Comparison of ENCODE assay signal across 15 mouse cellular contexts in genomic region chr11:76168976-76169375, GRCm38 (mm10). TPM values are rescaled to one million over a fixed set of nuclear protein-coding genes. Genes with fewer than 3 reads are reported as not detected.
A peak's percentile ranks its signal among the peaks of the same experiment; 100 is the strongest.
DNase-seq lines count a peak whose midpoint lies in the region; ATAC-seq and TF ChIP-seq lines count a peak whose summit lies in the region.
"Had no signal": no experiment of that assay in that cellular context is flagged by ENCODE, and none has a peak within 500 bp of the region (broad histone marks: within the 10 kb centered on the region; RNA-seq: fewer than 3 reads in every experiment).

No protein-coding gene starts in this region.

- no peaks in the 10 kb centered on the region for H3K4me1 ChIP-seq in limb, embryonic 14.5 days (ENCODE audit: control insufficient read depth, insufficient read depth, low read length)
- no peaks in the 10 kb centered on the region for H3K4me1 ChIP-seq in limb, embryonic 10.5 days
- H3K4me1 ChIP-seq: limb, embryonic 12.5 days had no signal

- H3K9ac ChIP-seq in limb, embryonic 14.5 days (ENCODE audit: low read depth, low read length, severe bottlenecking): no peak overlapping the region
- H3K9ac ChIP-seq: limb, embryonic 12.5 days; lung, embryonic 15.5 days had no signal

- H3K27ac ChIP-seq in limb, embryonic 14.5 days (replicated peaks; ENCODE audit: low read depth, low read length): no peak overlapping the region
- H3K27ac ChIP-seq in limb, embryonic 10.5 days: no peak overlapping the region
- H3K27ac ChIP-seq: limb, embryonic 12.5 days; lung, embryonic 15.5 days; stomach, postnatal 0 days had no signal

- DNase-seq in cerebellum, adult 11 months: peak; percentile 31
- peak; percentile 28 for DNase-seq in limb, embryonic 14.5 days (ENCODE audit: low spot score)
- no peak for DNase-seq in limb, embryonic 10.5 days (ENCODE audit: low spot score)
- DNase-seq in cerebellum, adult 18-20 months: peak; percentile 61 to 62
- peak; percentile 81 for DNase-seq in kidney, postnatal 10 days
- DNase-seq in embryo, embryonic 9.5 days (ENCODE audit: extremely low spot score): no peak
- no peak for DNase-seq in thymus, postnatal 10 days (ENCODE audit: low spot score in 2 of 2)
- DNase-seq: adrenal gland, postnatal 36 days; spleen, adult 18-20 months had no signal

- H3K4me2 ChIP-seq in limb, embryonic 14.5 days (replicated peaks; ENCODE audit: low read depth, low read length, severe bottlenecking): no peak overlapping the region
- H3K4me2 ChIP-seq: limb, embryonic 12.5 days; lung, embryonic 15.5 days had no signal

- H3K36me3 ChIP-seq in limb, embryonic 14.5 days (ENCODE audit: control insufficient read depth, insufficient read depth, low read length): peaks cover 29% of the 10 kb centered on the region
- H3K36me3 ChIP-seq in limb, embryonic 10.5 days: peaks cover 25% of the 10 kb centered on the region

- no peaks in the 10 kb centered on the region for H3K9me3 ChIP-seq in limb, embryonic 14.5 days (ENCODE audit: control insufficient read depth, low read length)
- H3K9me3 ChIP-seq in limb, embryonic 10.5 days (replicated peaks): no peaks in the 10 kb centered on the region
- H3K9me3 ChIP-seq: limb, embryonic 12.5 days; lung, embryonic 15.5 days; megakaryocyte, embryonic 14.5 days had no signal

- no peaks in the 10 kb centered on the region for H3K27me3 ChIP-seq in limb, embryonic 14.5 days (ENCODE audit: control insufficient read depth, insufficient read depth, low read length)
- no peaks in the 10 kb centered on the region for H3K27me3 ChIP-seq in limb, embryonic 10.5 days (ENCODE audit: low read depth, poor library complexity, severe bottlenecking)
- H3K27me3 ChIP-seq: limb, embryonic 12.5 days; lung, embryonic 15.5 days; megakaryocyte, embryonic 14.5 days had no signal

- 71% methylated on average over 3 of the region's 3 CpGs for WGBS in limb, embryonic 14.5 days
- WGBS in limb, embryonic 10.5 days: 88% methylated on average over 3 of the region's 3 CpGs

- no peak overlapping the region for H3K4me3 ChIP-seq in limb, embryonic 14.5 days (replicated peaks; ENCODE audit: low read length)
- H3K4me3 ChIP-seq in limb, embryonic 10.5 days: no peak overlapping the region
- H3K4me3 ChIP-seq: erythroblast, embryonic 14.5 days; limb, embryonic 12.5 days; lung, embryonic 15.5 days; megakaryocyte, embryonic 14.5 days had no signal

- TF ChIP-seq POLR2A in limb, embryonic 14.5 days (IDR thresholded peaks at IDR 0.05; ENCODE audit: borderline replicate concordance, extremely low read depth, insufficient read depth, insufficient read length): no peak

- ATAC-seq in cerebellum, adult (ENCODE audit: insufficient number of reproducible peaks, low FRiP score, low TSS enrichment): no peak
- no peak for ATAC-seq in limb, embryonic 14.5 days (ENCODE audit: low FRiP score, low read depth)

RNA-seq across cellular contexts. Expression of gene Vps53, which starts 10.5 kb away (rescaled TPM):
- polyA plus RNA-seq in limb, embryonic 14.5 days (2012; rRNA removed): 26.6 and 29.6 TPM in 2 replicates
- 37.3 and 41.9 TPM in 2 replicates for polyA plus RNA-seq in limb, embryonic 14.5 days (2014; fragmentation: Nextera tagmentation; extraction: Ambion mirVana)
- polyA plus RNA-seq in limb, embryonic 10.5 days (2016; fragmentation: Nextera tagmentation; extraction: Ambion mirVana): 36.0 and 36.2 TPM in 2 replicates

RNA-seq across cellular contexts. Expression of gene Fam57a, which starts 10.5 kb away (rescaled TPM):
- 39.0 and 40.1 TPM in 2 replicates for polyA plus RNA-seq in limb, embryonic 14.5 days (2012; rRNA removed)
- polyA plus RNA-seq in limb, embryonic 14.5 days (2014; fragmentation: Nextera tagmentation; extraction: Ambion mirVana): 48.3 and 60.8 TPM in 2 replicates
- polyA plus RNA-seq in limb, embryonic 10.5 days (2016; fragmentation: Nextera tagmentation; extraction: Ambion mirVana): 34.9 and 36.4 TPM in 2 replicates
- polyA plus RNA-seq: erythroblast, embryonic 14.5 days had no signal

RNA-seq across cellular contexts. Expression of gene Dbil5, which starts 48.4 kb away (rescaled TPM):
- polyA plus RNA-seq in limb, embryonic 14.5 days (2012; rRNA removed): 0.41 and 0.93 TPM in 2 replicates
- 0.64 and 1.4 TPM in 2 replicates for polyA plus RNA-seq in limb, embryonic 14.5 days (2014; fragmentation: Nextera tagmentation; extraction: Ambion mirVana)
- polyA plus RNA-seq in limb, embryonic 10.5 days (2016; fragmentation: Nextera tagmentation; extraction: Ambion mirVana): 0.26 and 0.38 TPM in 2 replicates
- polyA plus RNA-seq: erythroblast, embryonic 14.5 days had no signal

RNA-seq across cellular contexts. Expression of gene Gemin4, which starts 48.5 kb away (rescaled TPM):
- 14.8 and 17.1 TPM in 2 replicates for polyA plus RNA-seq in limb, embryonic 14.5 days (2012; rRNA removed)
- polyA plus RNA-seq in limb, embryonic 14.5 days (2014; fragmentation: Nextera tagmentation; extraction: Ambion mirVana): 32.0 and 32.6 TPM in 2 replicates
- 59.4 and 60.3 TPM in 2 replicates for polyA plus RNA-seq in limb, embryonic 10.5 days (2016; fragmentation: Nextera tagmentation; extraction: Ambion mirVana)

Comparison
In these comparisons a context has a peak if more than half of its experiments do, and no peak if none do; other contexts are left out.
1. DNase-seq: peak in cerebellum, adult 11 months (single experiment), limb, embryonic 14.5 days (single experiment), cerebellum, adult 18-20 months (2 of 2) and kidney, postnatal 10 days (single experiment); none in limb, embryonic 10.5 days (single experiment), embryo, embryonic 9.5 days (single experiment) and thymus, postnatal 10 days (0 of 2).